Mouse (Mus musculus) ES-CJ7 (cell line): ENCODE measurements at regions not wholly inside any gene's neighbourhood (a gene's known extent, or its start where the extent isn't known, plus 50 kb on each side); places are given as distances from the start of the nearest gene placed in this dataset.

ENCODE experiments used
- DNase-seq: peaks from one replicate; pipeline ENCODE4 v3.0.0; 2011; ENCODE audit warnings: low read depth, low spot score

GRCm38 (mm10) chr8:49396519-49396918 is 552.8 kb upstream of the Tenm3 start:
- DNase-seq = no peak

GRCm38 (mm10) chr8:49395029-49395428 is 551.3 kb upstream of the Tenm3 start:
- no peak for DNase-seq

GRCm38 (mm10) chr8:49389525-49389924 is 545.8 kb upstream of the Tenm3 start:
- no peak for DNase-seq

- no peak for DNase-seq
Observed at GRCm38 (mm10) chr8:49387587-49387986, 543.8 kb upstream of the Tenm3 start.

- no peak for DNase-seq
Observed at GRCm38 (mm10) chr8:49372686-49373085, 528.9 kb upstream of the Tenm3 start.

GRCm38 (mm10) chr8:49362682-49363081 is 518.9 kb upstream of the Tenm3 start:
- no peak for DNase-seq

GRCm38 (mm10) chr8:49361443-49361842 is 517.7 kb upstream of the Tenm3 start:
- DNase-seq = no peak

- DNase-seq = no peak
Observed at GRCm38 (mm10) chr8:49360121-49360520, 516.4 kb upstream of the Tenm3 start.

GRCm38 (mm10) chr8:49359671-49360070 is 515.9 kb upstream of the Tenm3 start:
- no peak for DNase-seq

- DNase-seq = no peak
Observed at GRCm38 (mm10) chr8:49348602-49349001, 504.9 kb upstream of the Tenm3 start.

GRCm38 (mm10) chr8:49338716-49339115 is 495.0 kb upstream of the Tenm3 start:
- no peak for DNase-seq

- no peak for DNase-seq
Observed at GRCm38 (mm10) chr8:49326980-49327379, 483.2 kb upstream of the Tenm3 start.

GRCm38 (mm10) chr8:49321404-49321803 is 477.7 kb upstream of the Tenm3 start:
- DNase-seq = no peak

- DNase-seq = no peak
Observed at GRCm38 (mm10) chr8:49313483-49314278, 469.9 kb upstream of the Tenm3 start.

GRCm38 (mm10) chr8:49312816-49313215 is 469.1 kb upstream of the Tenm3 start:
- DNase-seq = peak; percentile 70

- no peak for DNase-seq
Observed at GRCm38 (mm10) chr8:49282401-49282800, 438.6 kb upstream of the Tenm3 start.

GRCm38 (mm10) chr8:49281254-49281653 is 437.5 kb upstream of the Tenm3 start:
- no peak for DNase-seq

- DNase-seq = no peak
Observed at GRCm38 (mm10) chr8:49274031-49274430, 430.3 kb upstream of the Tenm3 start.

- no peak for DNase-seq
Observed at GRCm38 (mm10) chr8:49273109-49273508, 429.4 kb upstream of the Tenm3 start.

GRCm38 (mm10) chr8:49263416-49263815 is 419.7 kb upstream of the Tenm3 start:
- no peak for DNase-seq

GRCm38 (mm10) chr8:49262797-49263196 is 419.0 kb upstream of the Tenm3 start:
- no peak for DNase-seq

- no peak for DNase-seq
Observed at GRCm38 (mm10) chr8:49255954-49256353, 412.2 kb upstream of the Tenm3 start.

GRCm38 (mm10) chr8:49254311-49254828 is 410.6 kb upstream of the Tenm3 start:
- DNase-seq = no peak
